Mouse (Mus musculus) forebrain, postnatal 0 days (tissue): ENCODE measurements at regions not wholly inside any gene's neighbourhood (a gene's known extent, or its start where the extent isn't known, plus 50 kb on each side); places are given as distances from the start of the nearest gene placed in this dataset.

Source experiments
- ATAC-seq: fragments of 200-750 bp; cut with Nextera tagmentation; 2 replicates; pipeline ENCODE4 v1.8.0; 2017; ENCODE audit warnings: mild to moderate bottlenecking, moderate library complexity
- DNase-seq: peaks from one replicate; pipeline ENCODE4 v3.0.0-alpha.2; 2015
- H3K27ac ChIP-seq: fragments of 300-500 bp; sonication (generic); 2 replicates; pipeline ENCODE4 v1.5.1; 2014; ENCODE audit warnings: low read depth, mild to moderate bottlenecking, antibody characterized with exemption, low read length, moderate library complexity, mixed read lengths
- H3K27me3 ChIP-seq: fragments of 300-500 bp; sonication (generic); 2 replicates; pipeline ENCODE4 v1.6.1; 2014; ENCODE audit warnings: mild to moderate bottlenecking, low read length, mixed read lengths; ENCODE audit not compliant: insufficient read depth
- H3K36me3 ChIP-seq: fragments of 300-500 bp; sonication (generic); 2 replicates; pipeline ENCODE4 v1.6.1; 2014; ENCODE audit warnings: mild to moderate bottlenecking, moderate library complexity; ENCODE audit not compliant: insufficient read depth
- H3K4me1 ChIP-seq: fragments of 300-500 bp; sonication (generic); 2 replicates; pipeline ENCODE4 v1.6.1; 2014; ENCODE audit warnings: antibody characterized with exemption; ENCODE audit not compliant: insufficient read depth
- H3K4me2 ChIP-seq: fragments of 300-500 bp; sonication (generic); 2 replicates; pipeline ENCODE4 v1.6.1; 2014; ENCODE audit warnings: low read depth, mild to moderate bottlenecking, moderate library complexity
- H3K4me3 ChIP-seq: fragments of 300-500 bp; sonication (generic); 2 replicates; pipeline ENCODE4 v1.5.1; 2014; ENCODE audit warnings: low read depth, low read length, mixed read lengths
- H3K9ac ChIP-seq: fragments of 300-500 bp; sonication (generic); 2 replicates; pipeline ENCODE4 v1.6.1; 2014; ENCODE audit warnings: mild to moderate bottlenecking
- H3K9me3 ChIP-seq: fragments of 300-500 bp; sonication (generic); 2 replicates; pipeline ENCODE4 v1.6.1; 2016; ENCODE audit warnings: low read length
- CTCF ChIP-seq: sonication (generic); IDR thresholded peaks from 2 replicates; pipeline ENCODE4 v1.5.1; 2016; ENCODE audit warnings: antibody characterized with exemption, control low read depth, low read depth
- WGBS: fragments of 180-500 bp; shearing (Covaris S2); extraction: QIAGEN DNeasy Blood & Tissue Kit; methylation state at CpG from one replicate; pipeline ENCODE4 v1.1.7; 2014; 5-methylcytosine and 5-hydroxymethylcytosine counted together

- H3K36me3 ChIP-seq, result no peaks in the 10 kb centered on the region
- DNase-seq, result no peak
- 82% methylated on average over 8 of the region's 8 CpGs for WGBS
- H3K9ac ChIP-seq, result no peak overlapping the region
- H3K9me3 ChIP-seq, result no peaks in the 10 kb centered on the region
- no peak for TF ChIP-seq CTCF
- no peak for ATAC-seq
- H3K27ac ChIP-seq, result no peak overlapping the region
- no peak overlapping the region for H3K4me3 ChIP-seq
- H3K27me3 ChIP-seq, result no peaks in the 10 kb centered on the region
- H3K4me1 ChIP-seq, result 0 out of 2 replicates have a peak, but pooled peaks cover 3% of the 10 kb centered on the region
- no peak overlapping the region for H3K4me2 ChIP-seq
These were observed 446.1 kb upstream of the Adgrl2 start for GRCm38 (mm10) chr3:149436420-149436819.

- ATAC-seq (no peak), DNase-seq (no peak)
- H3K27me3 ChIP-seq, result no peaks in the 10 kb centered on the region
- H3K9ac ChIP-seq, result no peak overlapping the region
- WGBS, result 94% methylated on average over 10 of the region's 10 CpGs
- TF ChIP-seq CTCF, result no peak
- no peaks in the 10 kb centered on the region for H3K36me3 ChIP-seq
- H3K4me1 ChIP-seq, result 0 out of 2 replicates have a peak, but pooled peaks cover 3% of the 10 kb centered on the region
- no peaks in the 10 kb centered on the region for H3K9me3 ChIP-seq
- no peak overlapping the region for H3K4me3 ChIP-seq
- H3K27ac ChIP-seq, result no peak overlapping the region
- no peak overlapping the region for H3K4me2 ChIP-seq
These were observed 441.4 kb upstream of the Adgrl2 start for GRCm38 (mm10) chr3:149431795-149432194.

- Histone ChIP-seq H3K9me3 (no peaks in the 10 kb centered on the region), H3K27ac (no peak overlapping the region), H3K4me2 (peak overlapping the region; percentile 26), H3K9ac (no peak overlapping the region), H3K4me3 (no peak overlapping the region), H3K36me3 (no peaks in the 10 kb centered on the region), H3K4me1 (no peaks in the 10 kb centered on the region), H3K27me3 (no peaks in the 10 kb centered on the region)
- DNase-seq, result no peak
- ATAC-seq, result no peak; the same call in 1 of the 2 replicates
- 37% methylated on average over 18 of the region's 18 CpGs for WGBS
- TF ChIP-seq CTCF, result no peak
These were observed 435.8 kb upstream of the Adgrl2 start for GRCm38 (mm10) chr3:149426023-149426759.

- no peak for DNase-seq
- ATAC-seq, result no peak
- H3K9me3 ChIP-seq, result no peaks in the 10 kb centered on the region
- H3K27ac ChIP-seq, result no peak overlapping the region
- TF ChIP-seq CTCF, result no peak
- H3K27me3 ChIP-seq, result no peaks in the 10 kb centered on the region
- no peak overlapping the region for H3K4me2 ChIP-seq
- H3K4me3 ChIP-seq, result no peak overlapping the region
- 77% methylated on average over 1 of the region's 1 CpGs for WGBS
- H3K9ac ChIP-seq, result no peak overlapping the region
- no peaks in the 10 kb centered on the region for H3K36me3 ChIP-seq
- H3K4me1 ChIP-seq, result no peaks in the 10 kb centered on the region
These were observed 434.0 kb upstream of the Adgrl2 start for GRCm38 (mm10) chr3:149424306-149424705.

GRCm38 (mm10) chr3:149423491-149423890 is 433.1 kb upstream of the Adgrl2 start:
- no peaks in the 10 kb centered on the region for H3K27me3 ChIP-seq
- H3K36me3 ChIP-seq, result no peaks in the 10 kb centered on the region
- H3K4me3 ChIP-seq, result no peak overlapping the region
- 44% methylated on average over 9 of the region's 9 CpGs for WGBS
- no peak overlapping the region for H3K27ac ChIP-seq
- peak; percentile 52 for TF ChIP-seq CTCF
- DNase-seq (peak; percentile 52), ATAC-seq (no peak)
- no peaks in the 10 kb centered on the region for H3K9me3 ChIP-seq
- H3K9ac ChIP-seq, result no peak overlapping the region
- no peaks in the 10 kb centered on the region for H3K4me1 ChIP-seq
- no peak overlapping the region for H3K4me2 ChIP-seq

- 88% methylated on average over 4 of the region's 4 CpGs for WGBS
- TF ChIP-seq CTCF, result no peak
- ATAC-seq, result no peak
- Histone ChIP-seq H3K27ac (no peak overlapping the region), H3K4me2 (no peak overlapping the region), H3K27me3 (no peaks in the 10 kb centered on the region), H3K36me3 (no peaks in the 10 kb centered on the region), H3K9me3 (no peaks in the 10 kb centered on the region), H3K9ac (no peak overlapping the region), H3K4me3 (no peak overlapping the region), H3K4me1 (no peaks in the 10 kb centered on the region)
- DNase-seq, result no peak
These were observed 424.7 kb upstream of the Adgrl2 start for GRCm38 (mm10) chr3:149415081-149415480.

GRCm38 (mm10) chr3:149413114-149413513 is 422.8 kb upstream of the Adgrl2 start:
- no peak for TF ChIP-seq CTCF
- no peak for ATAC-seq
- H3K4me1 ChIP-seq, result no peaks in the 10 kb centered on the region

More at GRCm38 (mm10) chr3:149413114-149413513, 422.8 kb upstream of the Adgrl2 start:
- WGBS, result 83% methylated on average over 4 of the region's 4 CpGs
- DNase-seq, result no peak
- H3K36me3 ChIP-seq, result no peaks in the 10 kb centered on the region
- H3K9me3 ChIP-seq, result no peaks in the 10 kb centered on the region
- no peaks in the 10 kb centered on the region for H3K27me3 ChIP-seq
- no peak overlapping the region for H3K9ac ChIP-seq
- H3K27ac ChIP-seq, result no peak overlapping the region
- H3K4me2 ChIP-seq, result no peak overlapping the region
- no peak overlapping the region for H3K4me3 ChIP-seq
